8 mouse cellular contexts compared by ENCODE assay signal in the genomic region with DNA sequence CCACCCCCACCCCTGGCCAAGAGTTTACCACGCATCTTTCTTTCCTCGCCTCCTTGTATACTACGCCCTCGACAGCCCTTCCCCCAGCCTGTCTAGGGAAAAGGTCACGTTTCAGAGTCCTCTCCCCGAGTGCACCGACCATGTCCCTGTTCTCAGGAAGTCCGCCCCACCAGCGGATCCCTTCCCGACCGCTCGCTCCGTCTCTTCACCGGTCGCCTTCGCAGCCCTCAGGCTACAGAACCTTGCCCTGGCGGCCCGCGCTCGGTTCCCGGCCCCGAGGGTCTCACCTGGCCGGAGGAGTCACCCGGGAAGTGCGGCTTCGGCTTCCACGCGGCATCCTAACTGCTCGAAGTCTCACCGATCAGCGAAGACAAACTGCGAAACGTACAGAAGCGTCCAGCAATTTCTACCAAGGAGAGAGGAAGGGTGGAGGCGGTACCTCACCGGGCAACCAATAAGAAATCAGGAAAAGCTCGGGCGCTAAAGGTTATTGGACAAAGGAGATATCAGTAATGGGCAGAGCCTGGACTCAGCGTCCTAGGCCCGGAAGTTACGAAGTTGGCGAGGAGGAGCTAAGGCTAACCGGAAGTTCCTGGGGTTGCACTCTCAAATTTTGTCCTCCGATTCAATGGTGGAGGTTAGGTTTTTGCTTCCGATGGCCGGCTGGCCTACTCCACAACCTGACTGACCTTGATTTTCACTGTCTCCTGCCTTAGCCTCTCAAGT. TPM values are rescaled to one million over a fixed set of nuclear protein-coding genes. Genes with fewer than 3 reads are reported as not detected.
DNase-seq lines count a peak whose midpoint lies in the region; ATAC-seq and TF ChIP-seq lines count a peak whose summit lies in the region.

Gene Chchd2 (minus strand): TSS at position 560 of the 726 bp plus-strand sequence.

- peak; percentile 99 for ATAC-seq in common myeloid progenitor, adult 5-6 weeks (replicated peaks; ENCODE audit: low read depth, poor library complexity, severe bottlenecking)
- peak; percentile 100 for ATAC-seq in hindbrain, postnatal 0 days
- peak; percentile 98 for ATAC-seq in megakaryocyte, adult 5-6 weeks (ENCODE audit: poor library complexity, severe bottlenecking)

- TF ChIP-seq CTCF in gastrocnemius, adult 2 months (IDR thresholded peaks at IDR 0.05): no peak
- TF ChIP-seq CTCF in hindbrain, postnatal 0 days (IDR thresholded peaks at IDR 0.05; ENCODE audit: low read depth): no peak
- TF ChIP-seq CTCF in left cerebral cortex, adult 2 months (IDR thresholded peaks at IDR 0.05): no peak

- H3K4me2 ChIP-seq in hindbrain, postnatal 0 days (ENCODE audit: low read depth, low read length): peak within 1 kb of the TSS; percentile 85

- intact Hi-C loops in gastrocnemius, adult 2 months (cut with DNase I): no loop called here
- intact Hi-C loops in left cerebral cortex, adult 2 months (cut with DNase I): no loop called here

- H3K4me3 ChIP-seq in gastrocnemius, adult 2 months: peak within 1 kb of the TSS; percentile 76
- H3K4me3 ChIP-seq in hindbrain, postnatal 0 days (ENCODE audit: low read length): peak within 1 kb of the TSS; percentile 83
- H3K4me3 ChIP-seq in left cerebral cortex, adult 2 months: peak within 1 kb of the TSS; percentile 97

- no peaks in the 10 kb centered on the region for H3K27me3 ChIP-seq in hindbrain, postnatal 0 days (ENCODE audit: insufficient read depth, low read length)

- WGBS in hindbrain, postnatal 0 days: under 1% methylated on average over 46 of the region's 46 CpGs

- H3K27ac ChIP-seq in gastrocnemius, adult 2 months: peak within 1 kb of the TSS; percentile 98
- peak within 1 kb of the TSS; percentile 96 for H3K27ac ChIP-seq in hindbrain, postnatal 0 days
- H3K27ac ChIP-seq in left cerebral cortex, adult 2 months: peak within 1 kb of the TSS; percentile 96

- peaks cover 4% of the 10 kb centered on the region; the same call in 1 of the 2 replicates for H3K4me1 ChIP-seq in hindbrain, postnatal 0 days (ENCODE audit: insufficient read depth, low read length)

- H3K9ac ChIP-seq in hindbrain, postnatal 0 days (replicated peaks; ENCODE audit: low read length): peak within 1 kb of the TSS; percentile 86

- H3K36me3 ChIP-seq in hindbrain, postnatal 0 days (ENCODE audit: insufficient read depth, low read length): peaks cover 5% of the 10 kb centered on the region; the same call in 1 of the 2 replicates

- no peaks in the 10 kb centered on the region for H3K9me3 ChIP-seq in hindbrain, postnatal 0 days (ENCODE audit: low read length)

- peak; percentile 98 for DNase-seq in ZHBTc4 (ENCODE audit: low read depth, low spot score)
- peak; percentile 94 for DNase-seq in gastrocnemius, adult 2 months
- peak; percentile 99 for DNase-seq in hindbrain, postnatal 0 days (ENCODE audit: low spot score)
- DNase-seq in left cerebral cortex, adult 2 months (ENCODE audit: extremely low spot score in 1 of 2, low spot score in 2 of 2): peak; percentile 89 to 93
- DNase-seq in right cerebral cortex, adult 2 months (ENCODE audit: low spot score in 2 of 2): peak; percentile 96
- DNase-seq in urinary bladder, postnatal 14 days (ENCODE audit: low spot score): peak; percentile 92

RNA-seq across cellular contexts. Expression of gene Chchd2, which starts in this region (rescaled TPM):
- 210 and 211 TPM in 2 replicates for total RNA-seq in common myeloid progenitor, adult 5-6 weeks (2017)
- 100 to 1,000 TPM; 604 to 698 TPM for total RNA-seq in gastrocnemius, adult 2 months (2021)
- 1,207 and 1,381 TPM in 2 replicates for total RNA-seq in hindbrain, postnatal 0 days (2014; rRNA removed)
- polyA plus RNA-seq in hindbrain, postnatal 0 days (2015; fragmentation: Nextera tagmentation; extraction: Ambion mirVana): 877 TPM in 2 replicates
- total RNA-seq in left cerebral cortex, adult 2 months (2021): 100 to 1,000 TPM; 429 to 443 TPM
- 261 and 270 TPM in 2 replicates for total RNA-seq in megakaryocyte, adult 5-6 weeks (2015)
- 123 and 132 TPM in 2 replicates for total RNA-seq in megakaryocyte, adult 5-6 weeks (2017)

Comparison
In these comparisons a context has a peak if more than half of its experiments do, and no peak if none do; other contexts are left out.
1. Peak in every context shown above with its lines: DNase-seq, ATAC-seq, H3K4me3 ChIP-seq and H3K27ac ChIP-seq.